ENCODE assay signal across 10 mouse cellular contexts in the genomic region with DNA sequence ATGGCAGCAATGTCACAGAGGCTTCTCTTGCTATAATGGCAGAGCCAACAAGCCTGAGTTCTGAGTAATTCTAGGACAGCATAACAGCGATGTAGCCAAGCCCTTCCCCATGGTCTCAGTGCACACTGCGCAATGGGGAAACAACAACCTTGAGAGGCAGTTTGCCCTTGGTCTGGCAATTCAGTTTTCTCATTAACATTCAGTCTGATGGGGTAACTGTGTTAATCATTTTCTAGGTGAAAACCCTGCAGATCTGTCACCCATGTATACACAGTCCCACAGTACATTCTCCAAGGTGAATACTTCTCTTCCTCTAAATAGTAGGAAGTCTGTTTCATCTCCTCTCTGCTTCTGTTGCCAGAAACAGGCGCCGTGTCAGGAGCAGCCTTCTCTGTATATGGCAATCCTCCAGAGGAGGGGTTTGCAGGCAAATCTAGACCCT. TPM values are rescaled to one million over a fixed set of nuclear protein-coding genes. Genes with fewer than 3 reads are reported as not detected.
DNase-seq lines count a peak whose midpoint lies in the region; ATAC-seq and TF ChIP-seq lines count a peak whose summit lies in the region.
"Had no signal": no experiment of that assay in that cellular context is flagged by ENCODE, and none has a peak within 500 bp of the region (broad histone marks: within the 10 kb centered on the region; RNA-seq: fewer than 3 reads in every experiment).

No protein-coding gene starts in this region.

- H3K36me3 ChIP-seq in hindbrain, embryonic 15.5 days, result no peaks in the 10 kb centered on the region
- 0 out of 2 replicates have a peak, but pooled peaks cover 1% of the 10 kb centered on the region for H3K36me3 ChIP-seq in hindbrain, embryonic 13.5 days
- no peaks in the 10 kb centered on the region for H3K36me3 ChIP-seq in intestine, embryonic 15.5 days
- H3K36me3 ChIP-seq in limb, embryonic 10.5 days, result no peaks in the 10 kb centered on the region
- H3K36me3 ChIP-seq in thymus, adult 2 months (ENCODE audit: control insufficient read depth, insufficient read depth, low read length), result no peaks in the 10 kb centered on the region

- H3K9me3 ChIP-seq in hindbrain, embryonic 15.5 days, result no peaks in the 10 kb centered on the region
- H3K9me3 ChIP-seq in hindbrain, embryonic 13.5 days, result no peaks in the 10 kb centered on the region
- no peaks in the 10 kb centered on the region for H3K9me3 ChIP-seq in intestine, embryonic 15.5 days
- no peaks in the 10 kb centered on the region for H3K9me3 ChIP-seq in limb, embryonic 10.5 days (replicated peaks)

- peaks cover 39% of the 10 kb centered on the region for H3K4me1 ChIP-seq in hindbrain, embryonic 15.5 days (replicated peaks)
- peaks cover 36% of the 10 kb centered on the region for H3K4me1 ChIP-seq in hindbrain, embryonic 13.5 days (replicated peaks)
- peaks cover 19% of the 10 kb centered on the region for H3K4me1 ChIP-seq in intestine, embryonic 15.5 days (replicated peaks)
- H3K4me1 ChIP-seq in limb, embryonic 10.5 days, result no peaks in the 10 kb centered on the region
- no peaks in the 10 kb centered on the region for H3K4me1 ChIP-seq in thymus, adult 2 months (replicated peaks; ENCODE audit: control insufficient read depth, insufficient read depth, low read length)

- no peaks in the 10 kb centered on the region for H3K27me3 ChIP-seq in hindbrain, embryonic 15.5 days
- H3K27me3 ChIP-seq in hindbrain, embryonic 13.5 days, result no peaks in the 10 kb centered on the region
- no peaks in the 10 kb centered on the region for H3K27me3 ChIP-seq in intestine, embryonic 15.5 days (replicated peaks)
- H3K27me3 ChIP-seq in limb, embryonic 10.5 days (ENCODE audit: low read depth, poor library complexity, severe bottlenecking), result no peaks in the 10 kb centered on the region
- no peaks in the 10 kb centered on the region for H3K27me3 ChIP-seq in thymus, adult 2 months (ENCODE audit: control insufficient read depth, insufficient read depth, low read length)

- H3K9ac ChIP-seq in hindbrain, embryonic 15.5 days, result no peak overlapping the region
- H3K9ac ChIP-seq in hindbrain, embryonic 13.5 days, result no peak overlapping the region
- H3K9ac ChIP-seq in intestine, embryonic 15.5 days, result no peak overlapping the region

- H3K27ac ChIP-seq in hindbrain, embryonic 15.5 days (replicated peaks), result no peak overlapping the region
- H3K27ac ChIP-seq in hindbrain, embryonic 13.5 days, result no peak overlapping the region
- peak overlapping the region; percentile 22; the same call in 1 of the 2 replicates for H3K27ac ChIP-seq in intestine, embryonic 15.5 days
- no peak overlapping the region for H3K27ac ChIP-seq in limb, embryonic 10.5 days
- no peak overlapping the region for H3K27ac ChIP-seq in thymus, adult 2 months (ENCODE audit: control insufficient read depth, insufficient read depth, low read length)

- 0 out of 2 replicates have a peak, but pooled peaks have one; percentile 6 for ATAC-seq in hindbrain, embryonic 15.5 days (ENCODE audit: low FRiP score, low read depth)
- no peak for ATAC-seq in hindbrain, embryonic 13.5 days (ENCODE audit: low FRiP score)
- ATAC-seq in intestine, embryonic 15.5 days, result peak; percentile 79

- peak; percentile 60 to 75 for DNase-seq in adrenal gland, postnatal 36 days
- DNase-seq in limb, embryonic 10.5 days (ENCODE audit: low spot score), result peak; percentile 12
- DNase-seq in retina, postnatal 1 day, result no peak
- DNase-seq in thymus, adult 2 months, result no peak
- no peak for DNase-seq in thymus, postnatal 36 days
- DNase-seq: thymus, postnatal 25 days had no signal

- no peak overlapping the region for H3K4me2 ChIP-seq in hindbrain, embryonic 15.5 days
- H3K4me2 ChIP-seq in hindbrain, embryonic 13.5 days, result no peak overlapping the region
- H3K4me2 ChIP-seq in intestine, embryonic 15.5 days (replicated peaks), result no peak overlapping the region

- TF ChIP-seq POLR2A in thymus, adult 2 months (IDR thresholded peaks at IDR 0.05; ENCODE audit: control insufficient read depth, extremely low read depth, insufficient read depth, low read length, poor library complexity), result no peak

- no peak for TF ChIP-seq CTCF in thymus, adult 2 months (IDR thresholded peaks at IDR 0.05; ENCODE audit: borderline replicate concordance, control insufficient read depth, extremely low read depth, insufficient read depth, low read length, poor library complexity)

- 86% methylated on average over 4 of the region's 4 CpGs for WGBS in hindbrain, embryonic 15.5 days
- 91% methylated on average over 4 of the region's 4 CpGs for WGBS in hindbrain, embryonic 13.5 days
- 48% methylated on average over 4 of the region's 4 CpGs for WGBS in intestine, embryonic 15.5 days
- 89% methylated on average over 4 of the region's 4 CpGs for WGBS in limb, embryonic 10.5 days
- 96% methylated on average over 4 of the region's 4 CpGs for WGBS in thymus, adult 2 months

- H3K4me3 ChIP-seq in hindbrain, embryonic 15.5 days, result no peak overlapping the region
- H3K4me3 ChIP-seq in hindbrain, embryonic 13.5 days, result no peak overlapping the region
- H3K4me3 ChIP-seq in intestine, embryonic 15.5 days (replicated peaks), result no peak overlapping the region
- no peak overlapping the region for H3K4me3 ChIP-seq in limb, embryonic 10.5 days
- no peak overlapping the region for H3K4me3 ChIP-seq in thymus, adult 2 months (ENCODE audit: control insufficient read depth, insufficient read depth, low read length)
- H3K4me3 ChIP-seq: myocyte had no signal

RNA-seq across cellular contexts. Expression of a gene that starts 37.6 kb away (rescaled TPM):
- 177 and 181 TPM in 2 replicates for polyA plus RNA-seq in hindbrain, embryonic 15.5 days (2015; fragmentation: Nextera tagmentation; extraction: Ambion mirVana)
- 154 and 156 TPM in 2 replicates for polyA plus RNA-seq in hindbrain, embryonic 13.5 days (2015; fragmentation: Nextera tagmentation; extraction: Ambion mirVana)
- total RNA-seq in adrenal gland, postnatal 36 days (2021), result 100 to 1,000 TPM; 310 to 342 TPM
- 117 and 118 TPM in 2 replicates for polyA plus RNA-seq in intestine, embryonic 15.5 days (2015; fragmentation: Nextera tagmentation; extraction: Ambion mirVana)
- polyA plus RNA-seq in limb, embryonic 10.5 days (2016; fragmentation: Nextera tagmentation; extraction: Ambion mirVana), result 55.9 and 64.1 TPM in 2 replicates
- polyA plus RNA-seq in thymus, adult 2 months (2012; rRNA removed), result 48.2 and 48.5 TPM in 2 replicates

Comparison
In these comparisons a context has a peak if more than half of its experiments do, and no peak if none do; other contexts are left out.
1. DNase-seq: peak in adrenal gland, postnatal 36 days (2 of 2) and limb, embryonic 10.5 days (single experiment); none in retina, postnatal 1 day (single experiment), thymus, adult 2 months (single experiment) and thymus, postnatal 36 days (0 of 2).